Mouse (Mus musculus): ENCODE measurements around the gene Icam5. TPM values are rescaled to one million over a fixed set of nuclear protein-coding genes. Genes with fewer than 3 reads are reported as not detected.

The Icam5 gene
- total RNA-seq, 2 experiments from 2014 or later, result not detected

- DNase-seq (ENCODE audit: low spot score), result no peak
These were observed 19.5 kb upstream of the Icam5 start for GRCm38 (mm10) chr9:21012368-21012767.

GRCm38 (mm10) chr9:21014691-21015570, 16.9 kb upstream of the Icam5 start:
- DNase-seq (ENCODE audit: low spot score), result peak; percentile 45

- peak; percentile 47 for DNase-seq (ENCODE audit: low spot score)
These were observed 16.2 kb upstream of the Icam5 start, which contains the start of gene Icam1 for GRCm38 (mm10) chr9:21015571-21016130. TSS of gene Icam1 (plus strand) at chr9:21015985.

- no peak for DNase-seq (ENCODE audit: low spot score)
These were observed 15.3 kb upstream of the Icam5 start for GRCm38 (mm10) chr9:21016331-21017176.

- DNase-seq (ENCODE audit: low spot score), result no peak
These were observed 14.7 kb upstream of the Icam5 start for GRCm38 (mm10) chr9:21017177-21017575.

GRCm38 (mm10) chr9:21018600-21018999, 13.3 kb upstream of the Icam5 start:
- DNase-seq (ENCODE audit: low spot score), result no peak

- DNase-seq (ENCODE audit: low spot score), result no peak
These were observed 10.5 kb upstream of the Icam5 start for GRCm38 (mm10) chr9:21021363-21021762.

GRCm38 (mm10) chr9:21022288-21022687, 9.6 kb upstream of the Icam5 start:
- no peak for DNase-seq (ENCODE audit: low spot score)

GRCm38 (mm10) chr9:21022726-21023125, 9.1 kb upstream of the Icam5 start:
- DNase-seq (ENCODE audit: low spot score), result no peak

- DNase-seq (ENCODE audit: low spot score), result no peak
These were observed 6.5 kb upstream of the Icam5 start for GRCm38 (mm10) chr9:21025258-21025810.

GRCm38 (mm10) chr9:21026849-21027248, 5.0 kb upstream of the Icam5 start:
- DNase-seq (ENCODE audit: low spot score), result no peak

- DNase-seq (ENCODE audit: low spot score), result no peak
These were observed 4.0 kb upstream of the Icam5 start for GRCm38 (mm10) chr9:21027774-21028290.

- DNase-seq (ENCODE audit: low spot score), result no peak
These were observed 3.2 kb upstream of the Icam5 start for GRCm38 (mm10) chr9:21028560-21029110.

- peak; percentile 83 for DNase-seq (ENCODE audit: low spot score)
These were observed 2.4 kb upstream of the Icam5 start, which contains the start of gene Icam4 for GRCm38 (mm10) chr9:21029291-21030054. TSS of gene Icam4 (plus strand) at chr9:21029373.

- DNase-seq (ENCODE audit: low spot score), result no peak
These were observed 1.7 kb upstream of the Icam5 start for GRCm38 (mm10) chr9:21030055-21030600.

GRCm38 (mm10) chr9:21030781-21031250, 1.1 kb upstream of the Icam5 start:
- peak; percentile 94 for DNase-seq (ENCODE audit: low spot score)

GRCm38 (mm10) chr9:21031251-21031895, 500 bp upstream of the Icam5 start:
- peak; percentile 69 for DNase-seq (ENCODE audit: low spot score)

GRCm38 (mm10) chr9:21032491-21032890, 618 bp downstream of the Icam5 start:
- no peak for DNase-seq (ENCODE audit: low spot score)

GRCm38 (mm10) chr9:21033136-21033535, 1.3 kb downstream of the Icam5 start:
- peak; percentile 90 for DNase-seq (ENCODE audit: low spot score)

Data from gastrocnemius, adult 18-20 months (tissue).